Mouse (Mus musculus): Measurements from ENCODE around the gene Pdgfd. TPM values are rescaled to one million over a fixed set of nuclear protein-coding genes. Genes with fewer than 3 reads are reported as not detected.

Pdgfd gene
- total and polyA plus RNA-seq, 3 experiments: not detected

- no peak for DNase-seq (ENCODE audit: extremely low read depth)
- dilution Hi-C loops (cut with MboI; ENCODE audit: extremely low pct_ligation_motif_present, extremely low pct_unique_long_range_greater_than_20kb, low sequenced_read_pairs) (no loop called here), in situ Hi-C loops (cut with MboI; ENCODE audit: low pct_ligation_motif_present, low pct_unique_long_range_greater_than_20kb, low sequenced_read_pairs) (no loop called here)
- Histone ChIP-seq H3K36me3 (replicated peaks in 1 of 2; ENCODE audit: control insufficient read depth in 1 of 2, insufficient read depth in 1 of 2, low read length in 1 of 2) (no peaks in the 10 kb centered on the region), H3K79me2 (replicated peaks; ENCODE audit: control insufficient read depth, extremely low read depth, insufficient read depth, poor library complexity, severe bottlenecking) (no peaks in the 10 kb centered on the region), H3K4me2 (ENCODE audit: insufficient read depth, low read depth, poor library complexity, severe bottlenecking) (no peak overlapping the region), H3K9ac (ENCODE audit: insufficient read depth, low read depth) (no peak overlapping the region), H3K27ac (ENCODE audit: insufficient read depth, low read depth) (no peak overlapping the region), H3K4me3 (replicated peaks in 1 of 3; ENCODE audit: low read depth in 2 of 3, low read length in 2 of 3, poor library complexity in 1 of 3) (no peak overlapping the region), H3K9me3 (replicated peaks; ENCODE audit: low read length) (no peaks in the 10 kb centered on the region), H3K27me3 (replicated peaks) (no peaks in the 10 kb centered on the region), H3K4me1 (ENCODE audit: control insufficient read depth in 1 of 2, insufficient read depth in 2 of 2) (no peaks in the 10 kb centered on the region)
- TF ChIP-seq TBP (conservative IDR thresholded peaks at IDR 0.05; ENCODE audit: low read depth, low read length) (no peak), MAZ (IDR thresholded peaks at IDR 0.05; ENCODE audit: low read depth, low read length) (no peak), POLR2AphosphoS2 (IDR thresholded peaks at IDR 0.05; ENCODE audit: low read depth, low read length) (no peak), CHD2 (IDR thresholded peaks at IDR 0.05; ENCODE audit: low read length) (no peak), ZC3H11A (IDR thresholded peaks at IDR 0.05; ENCODE audit: low read depth, low read length) (no peak), JUN (IDR thresholded peaks at IDR 0.05; ENCODE audit: insufficient read depth, low read depth, low read length) (no peak), CHD1 (IDR thresholded peaks at IDR 0.05; ENCODE audit: low read depth, low read length) (no peak), MEF2A (IDR thresholded peaks at IDR 0.05; ENCODE audit: borderline replicate concordance, low read depth, low read length) (no peak)
These were observed 165.1 kb downstream of the Pdgfd start for GRCm38 (mm10) chr9:6333499-6333898.

DNA sequence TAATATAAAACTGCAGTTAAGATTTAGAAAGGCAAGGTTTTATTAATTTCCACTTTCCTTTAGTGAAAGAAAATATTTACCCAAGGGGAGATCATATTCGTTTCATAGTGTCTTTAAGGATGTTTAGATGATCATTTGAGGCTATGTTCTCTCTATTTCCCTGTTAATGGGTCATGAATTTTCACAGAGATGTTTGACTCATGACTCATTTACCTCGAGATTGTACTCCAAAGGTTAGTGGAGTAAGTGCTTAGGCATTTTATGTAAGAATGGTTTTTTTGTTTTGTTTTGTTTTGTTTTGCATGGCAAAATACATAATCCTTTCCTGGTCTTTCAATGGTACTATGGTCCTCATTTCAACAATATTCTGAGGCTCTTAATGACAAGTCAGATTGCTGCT lies 167.9 kb downstream of the Pdgfd start:
- Histone ChIP-seq H3K79me2 (replicated peaks; ENCODE audit: control insufficient read depth, extremely low read depth, insufficient read depth, poor library complexity, severe bottlenecking) (no peaks in the 10 kb centered on the region), H3K4me1 (ENCODE audit: control insufficient read depth in 1 of 2, insufficient read depth in 2 of 2) (no peaks in the 10 kb centered on the region), H3K36me3 (replicated peaks in 1 of 2; ENCODE audit: control insufficient read depth in 1 of 2, insufficient read depth in 1 of 2, low read length in 1 of 2) (no peaks in the 10 kb centered on the region), H3K9ac (ENCODE audit: insufficient read depth, low read depth) (no peak overlapping the region), H3K27me3 (replicated peaks) (no peaks in the 10 kb centered on the region), H3K9me3 (replicated peaks; ENCODE audit: low read length) (no peaks in the 10 kb centered on the region), H3K27ac (ENCODE audit: insufficient read depth, low read depth) (no peak overlapping the region), H3K4me3 (replicated peaks in 1 of 3; ENCODE audit: low read depth in 2 of 3, low read length in 2 of 3, poor library complexity in 1 of 3) (no peak overlapping the region), H3K4me2 (ENCODE audit: insufficient read depth, low read depth, poor library complexity, severe bottlenecking) (no peak overlapping the region)
- dilution Hi-C loops (cut with MboI; ENCODE audit: extremely low pct_ligation_motif_present, extremely low pct_unique_long_range_greater_than_20kb, low sequenced_read_pairs) (no loop called here), in situ Hi-C loops (cut with MboI; ENCODE audit: low pct_ligation_motif_present, low pct_unique_long_range_greater_than_20kb, low sequenced_read_pairs) (no loop called here)
- DNase-seq (ENCODE audit: extremely low read depth): no peak
- no peak for TF ChIP-seq CHD1 (IDR thresholded peaks at IDR 0.05; ENCODE audit: low read depth, low read length)
- TF ChIP-seq JUN (IDR thresholded peaks at IDR 0.05; ENCODE audit: insufficient read depth, low read depth, low read length): no peak
- no peak for TF ChIP-seq GABPA (IDR thresholded peaks at IDR 0.05; ENCODE audit: insufficient replicate concordance, low read depth, low read length)
- no peak for TF ChIP-seq MEF2A (IDR thresholded peaks at IDR 0.05; ENCODE audit: borderline replicate concordance, low read depth, low read length)
- no peak for TF ChIP-seq NRF1 (IDR thresholded peaks at IDR 0.05; ENCODE audit: low read depth, low read length)

DNA sequence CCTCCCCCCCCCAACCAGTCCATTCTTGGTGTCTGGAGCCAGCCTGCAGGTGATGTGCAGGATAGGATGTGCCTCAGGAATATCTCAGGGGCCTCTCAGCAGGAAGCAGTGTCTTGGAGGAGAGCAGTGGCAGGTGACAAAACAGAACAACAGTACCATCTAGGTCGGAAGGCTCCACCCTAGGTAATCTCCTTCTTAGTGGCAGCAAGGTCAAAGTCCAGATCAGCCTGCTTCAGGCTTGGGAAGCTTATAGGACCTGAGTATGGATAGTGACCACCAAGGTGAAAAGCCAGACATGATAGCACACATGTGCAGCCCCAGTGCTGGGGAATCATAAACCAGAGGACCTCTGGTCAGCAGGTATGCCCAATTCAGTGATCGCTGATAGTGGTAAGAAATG lies 169.5 kb downstream of the Pdgfd start:
- Histone ChIP-seq H3K9ac (ENCODE audit: insufficient read depth, low read depth) (no peak overlapping the region), H3K79me2 (replicated peaks; ENCODE audit: control insufficient read depth, extremely low read depth, insufficient read depth, poor library complexity, severe bottlenecking) (no peaks in the 10 kb centered on the region), H3K27me3 (replicated peaks) (no peaks in the 10 kb centered on the region), H3K4me2 (ENCODE audit: insufficient read depth, low read depth, poor library complexity, severe bottlenecking) (no peak overlapping the region), H3K4me3 (replicated peaks in 1 of 3; ENCODE audit: low read depth in 2 of 3, low read length in 2 of 3, poor library complexity in 1 of 3) (no peak overlapping the region), H3K4me1 (ENCODE audit: control insufficient read depth in 1 of 2, insufficient read depth in 2 of 2) (no peaks in the 10 kb centered on the region), H3K27ac (ENCODE audit: insufficient read depth, low read depth) (no peak overlapping the region), H3K9me3 (replicated peaks; ENCODE audit: low read length) (no peaks in the 10 kb centered on the region), H3K36me3 (replicated peaks in 1 of 2; ENCODE audit: control insufficient read depth in 1 of 2, insufficient read depth in 1 of 2, low read length in 1 of 2) (no peaks in the 10 kb centered on the region)
- no peak for DNase-seq (ENCODE audit: extremely low read depth)
- dilution Hi-C loops (cut with MboI; ENCODE audit: extremely low pct_ligation_motif_present, extremely low pct_unique_long_range_greater_than_20kb, low sequenced_read_pairs): no loop called here
- no peak for TF ChIP-seq NELFE (IDR thresholded peaks at IDR 0.05; ENCODE audit: low read depth, low read length)
- no peak for TF ChIP-seq MAZ (IDR thresholded peaks at IDR 0.05; ENCODE audit: low read depth, low read length)
- no peak for TF ChIP-seq ELF1 (IDR thresholded peaks at IDR 0.05; ENCODE audit: low read depth, low read length)
- TF ChIP-seq MYC (IDR thresholded peaks at IDR 0.05; ENCODE audit: low read depth, low read length): no peak
- no peak for TF ChIP-seq ZMIZ1 (IDR thresholded peaks at IDR 0.05; ENCODE audit: low read depth, low read length)
- no peak for TF ChIP-seq MXI1 (IDR thresholded peaks at IDR 0.05; ENCODE audit: low read depth, low read length)
- no peak for TF ChIP-seq ZKSCAN1 (IDR thresholded peaks at IDR 0.05; ENCODE audit: borderline replicate concordance, low read depth, low read length)
- TF ChIP-seq MAFK (IDR thresholded peaks at IDR 0.05; ENCODE audit: insufficient replicate concordance, low read length): no peak
- TF ChIP-seq USF1 (IDR thresholded peaks at IDR 0.05; ENCODE audit: low read depth, low read length): no peak
- TF ChIP-seq RCOR1 (conservative IDR thresholded peaks at IDR 0.05; ENCODE audit: low read depth, low read length): no peak
- no peak for TF ChIP-seq NRF1 (IDR thresholded peaks at IDR 0.05; ENCODE audit: low read depth, low read length)
- in situ Hi-C loops (cut with MboI; ENCODE audit: low pct_ligation_motif_present, low pct_unique_long_range_greater_than_20kb, low sequenced_read_pairs): no loop called here
